Mouse (Mus musculus) liver, embryonic 14.5 days (tissue): ENCODE measurements around the gene Ajuba.

Experiments
- CTCF ChIP-seq: IDR thresholded peaks from 2 replicates; pipeline ENCODE4 v1.5.1; 2016; ENCODE audit warnings: antibody characterized with exemption, low read depth, control low read depth
- EP300 ChIP-seq: IDR thresholded peaks from 2 replicates; pipeline ENCODE4 v1.6.1; 2016; ENCODE audit warnings: antibody characterized with exemption, low read depth

- TF ChIP-seq CTCF (no peak), EP300 (no peak)
Observed at GRCm38 (mm10) chr14:54528007-54528393, 49.4 kb downstream of the Ajuba start.
